Mouse (Mus musculus) A20 (cell line): ENCODE data around the gene Fgf11.
A peak's percentile ranks its signal among the peaks of the same experiment; 100 is the strongest.

Source experiments
- DNase-seq: peaks from one replicate; pipeline ENCODE4 v3.0.0-alpha.2; 2011; ENCODE audit warnings: low read depth, low spot score

Gene Fgf11

DNA sequence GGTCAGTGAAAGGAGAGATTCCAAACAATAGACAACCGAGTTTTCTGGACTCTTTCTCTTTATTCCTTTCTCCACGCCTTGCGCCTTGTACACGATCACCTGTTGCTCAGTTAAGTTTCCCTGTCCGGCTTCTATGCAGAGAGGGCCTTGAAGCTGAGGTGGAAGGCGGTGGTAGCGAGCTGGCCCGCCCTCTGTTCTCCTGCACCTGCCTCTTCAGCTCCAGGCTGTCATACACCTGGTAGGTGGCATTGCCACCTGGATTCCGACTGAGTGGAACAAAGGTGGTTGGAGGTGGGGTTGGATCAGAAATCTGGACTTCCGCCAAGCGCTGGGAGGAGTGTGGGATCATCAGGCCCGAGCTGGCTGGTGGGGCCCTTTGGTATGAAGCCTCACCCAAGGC, 14.9 kb upstream of the Fgf11 start:
- no peak for DNase-seq

DNA sequence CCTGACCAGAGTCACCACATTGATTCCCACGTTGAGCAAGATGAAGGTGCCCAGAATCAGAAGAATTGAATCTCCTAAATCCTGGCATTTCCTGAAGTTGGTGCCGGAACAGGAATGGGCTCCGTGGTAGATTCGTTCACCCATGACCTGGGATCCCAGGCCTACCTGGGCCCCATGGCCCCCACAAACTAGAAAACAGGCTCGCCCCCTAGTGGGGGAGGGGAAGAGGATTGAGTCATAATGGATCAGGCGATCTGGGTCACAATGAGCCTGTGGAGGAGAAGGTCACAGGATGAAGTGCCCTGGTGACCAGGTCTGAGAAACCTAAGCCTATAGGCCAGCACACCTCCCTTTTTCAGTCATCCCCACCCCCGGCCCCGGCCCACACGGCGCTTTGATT, 13.5 kb upstream of the Fgf11 start, which contains the start of gene Gm39566:
Gm39566 (minus strand) TSS at position 144 of the 400 bp plus-strand sequence.
- no peak for DNase-seq

DNA sequence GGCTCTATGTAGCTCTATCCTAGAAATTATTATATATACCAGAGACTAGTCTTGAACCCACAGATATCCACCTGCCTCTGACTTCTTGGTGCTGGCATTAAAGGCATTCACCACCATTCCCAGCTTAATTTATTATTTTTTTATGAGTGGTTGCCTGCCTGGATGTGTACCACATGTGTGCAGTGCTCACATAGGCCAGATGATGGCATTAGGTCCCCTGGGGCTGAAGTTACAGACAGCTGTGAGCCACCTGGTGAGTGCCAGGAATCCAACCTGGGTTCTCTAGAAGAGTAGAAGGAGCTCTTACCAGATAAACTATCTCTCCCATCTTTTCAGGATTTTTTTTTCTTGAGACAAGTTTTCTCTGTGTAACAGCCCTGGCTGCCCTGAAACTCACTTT, 8.6 kb upstream of the Fgf11 start:
- DNase-seq: peak; percentile 32

DNA sequence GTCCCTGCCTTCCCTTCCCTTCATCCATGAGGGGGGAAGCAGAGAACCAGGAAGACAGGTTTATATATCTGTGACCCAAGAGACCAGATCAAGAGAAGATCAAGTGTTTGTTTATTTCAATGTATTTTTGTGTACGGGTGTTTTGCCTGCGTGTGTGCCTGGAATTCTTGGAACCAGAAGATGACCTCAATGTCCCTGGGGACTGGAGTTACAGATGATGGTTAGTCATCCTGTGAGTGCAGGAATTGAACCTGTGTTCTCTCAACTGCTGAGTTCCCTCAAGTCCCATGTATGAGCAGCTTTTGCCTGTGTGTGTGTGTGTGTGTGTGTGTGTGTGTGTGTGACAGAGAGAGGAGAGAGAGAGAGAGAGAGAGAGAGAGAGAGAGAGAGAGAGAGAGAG, 6.0 kb upstream of the Fgf11 start:
- no peak for DNase-seq

DNA sequence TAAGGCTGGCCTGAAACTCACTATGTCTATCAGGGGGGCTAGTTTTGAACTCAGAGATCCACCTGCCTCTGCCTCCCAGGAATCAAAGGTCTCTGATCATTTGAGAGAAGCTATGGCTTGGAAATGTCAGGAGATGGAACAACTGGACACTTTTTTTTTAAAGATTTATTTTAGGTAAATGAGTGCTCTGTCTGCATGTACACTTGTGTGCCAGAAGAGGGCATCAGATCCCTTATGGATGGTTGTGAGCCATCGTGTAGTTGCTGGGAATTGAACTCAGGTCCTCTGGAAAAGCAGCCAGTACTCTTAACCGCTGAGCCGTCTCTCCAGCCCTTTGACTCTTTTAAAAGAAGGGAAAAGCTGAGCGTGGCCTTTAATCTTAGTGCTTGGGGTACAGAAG, 4.7 kb upstream of the Fgf11 start:
- no peak for DNase-seq

DNA sequence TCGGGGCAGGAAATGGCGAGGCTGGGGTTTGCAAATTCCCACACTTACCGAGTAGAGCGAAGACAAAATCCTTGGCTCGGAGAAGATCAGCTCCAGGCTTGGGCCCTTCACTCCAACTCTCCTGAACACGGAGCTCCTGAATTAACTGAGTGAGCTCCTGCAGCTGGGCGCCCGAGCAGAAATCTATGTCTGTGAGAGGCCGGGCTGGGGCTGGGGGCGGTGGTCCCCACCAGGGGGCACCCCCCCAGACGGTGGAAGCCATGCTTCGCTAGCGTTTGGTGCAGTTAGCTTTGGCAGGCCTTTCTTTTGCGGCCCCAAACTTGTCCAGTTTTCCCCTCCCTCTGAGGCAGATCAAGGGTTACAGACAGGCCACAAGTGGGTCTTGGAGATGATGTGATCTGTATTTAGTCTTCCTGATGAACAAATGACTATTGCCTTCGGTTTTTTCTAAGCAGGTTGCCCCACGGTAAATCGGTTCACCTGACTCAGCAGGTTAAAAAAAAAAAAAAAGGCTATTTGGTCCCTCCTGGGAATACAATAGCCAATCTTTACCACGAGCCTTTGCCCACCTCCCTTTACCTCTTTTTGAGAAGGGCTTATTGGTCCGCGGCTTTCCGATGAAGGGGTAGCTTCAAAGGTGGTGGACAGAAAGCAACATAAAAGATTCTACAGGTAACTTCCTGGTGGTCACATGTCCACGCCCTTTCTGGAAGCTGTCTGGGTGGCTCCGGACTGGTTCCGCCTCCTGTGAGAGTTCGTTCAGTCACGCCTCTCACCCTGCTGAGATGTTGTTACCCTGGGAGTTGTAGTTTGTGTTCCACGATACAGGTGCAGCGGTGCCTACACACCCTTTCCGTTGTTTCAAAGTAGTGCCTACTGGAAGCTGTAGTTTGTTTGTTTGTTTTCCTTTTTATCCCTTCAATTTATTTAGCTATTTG, 3.6 kb upstream of the Fgf11 start, which contains the start of gene Tmem102:
Tmem102 (minus strand) TSS at position 653 of the 938 bp plus-strand sequence.
- DNase-seq: peak; percentile 87

DNA sequence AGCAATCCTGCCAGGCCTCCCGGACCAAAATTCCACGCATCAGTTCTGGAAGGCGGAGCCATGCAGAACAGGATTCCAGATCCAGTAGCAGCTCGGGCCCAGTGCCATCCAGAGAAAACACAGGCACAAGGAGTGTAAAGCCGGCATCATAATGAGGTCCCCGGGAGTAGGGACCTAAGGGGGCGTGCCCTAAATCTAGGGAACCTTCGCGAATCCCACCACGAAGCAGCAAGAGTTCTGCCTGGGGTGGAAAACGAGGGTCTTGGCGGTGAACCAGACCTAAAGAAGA, 2.9 kb upstream of the Fgf11 start:
- no peak for DNase-seq

DNA sequence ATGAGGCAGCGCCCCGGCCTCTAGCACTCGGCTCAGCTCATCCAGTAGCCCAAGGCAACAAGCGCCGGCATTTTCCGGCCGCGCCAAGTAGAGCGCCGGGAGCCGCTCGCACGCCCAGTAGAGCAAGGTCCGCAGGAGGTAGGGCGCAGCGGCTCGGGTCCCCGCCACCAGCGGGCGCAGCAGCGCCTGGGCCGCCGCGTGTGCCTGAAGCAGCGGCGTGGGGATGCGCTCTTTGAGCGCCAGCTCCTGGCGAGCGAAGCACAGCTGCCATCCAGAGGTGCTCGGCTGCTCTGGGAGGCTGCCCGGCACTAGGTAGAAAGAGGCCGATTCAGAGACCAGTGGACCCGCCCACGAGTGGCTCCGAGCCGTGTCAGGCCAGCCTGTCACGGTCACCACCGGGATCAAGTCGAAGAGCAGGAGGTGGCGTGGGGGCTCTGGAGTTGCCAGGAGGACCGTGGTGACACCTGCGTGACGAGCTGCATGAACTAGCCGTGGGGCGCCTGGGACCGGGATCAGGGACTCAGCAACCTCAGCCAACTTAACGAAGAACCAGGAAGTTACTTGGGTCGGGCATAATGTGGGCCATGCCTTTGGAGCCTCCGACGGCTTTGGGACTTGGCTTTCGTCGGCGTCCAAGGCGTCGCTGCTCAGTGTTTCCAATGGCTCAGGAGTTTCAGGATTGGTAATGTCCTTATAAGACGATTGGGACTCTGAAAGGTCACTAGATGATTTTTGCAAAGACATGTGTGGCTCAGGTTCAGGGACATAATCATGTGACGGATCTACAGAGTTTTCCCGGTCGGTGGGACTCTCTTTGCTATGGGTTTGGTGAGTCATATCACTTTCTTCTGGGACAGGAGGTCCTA, 2.4 kb upstream of the Fgf11 start:
- DNase-seq: peak; percentile 92

DNA sequence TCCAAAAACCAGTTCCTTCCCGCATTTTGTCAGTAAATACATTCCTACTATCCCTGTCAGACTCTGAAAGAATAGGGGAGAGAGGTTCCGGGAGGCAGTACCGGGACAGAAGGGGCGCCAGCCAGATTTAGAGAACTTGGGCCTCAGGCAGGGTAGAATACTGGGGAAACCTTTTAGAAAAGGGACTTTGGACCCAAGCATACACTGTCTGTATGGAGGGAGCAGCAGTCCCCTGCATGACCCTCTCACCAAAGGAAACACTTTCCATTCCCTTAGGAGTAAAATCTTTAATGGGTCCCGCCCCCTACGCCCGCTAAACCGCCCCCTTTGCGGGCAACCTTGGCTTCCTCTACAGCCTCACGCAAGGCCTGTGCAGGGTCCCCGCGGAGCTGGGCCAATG, 1.7 kb upstream of the Fgf11 start:
- no peak for DNase-seq

DNA sequence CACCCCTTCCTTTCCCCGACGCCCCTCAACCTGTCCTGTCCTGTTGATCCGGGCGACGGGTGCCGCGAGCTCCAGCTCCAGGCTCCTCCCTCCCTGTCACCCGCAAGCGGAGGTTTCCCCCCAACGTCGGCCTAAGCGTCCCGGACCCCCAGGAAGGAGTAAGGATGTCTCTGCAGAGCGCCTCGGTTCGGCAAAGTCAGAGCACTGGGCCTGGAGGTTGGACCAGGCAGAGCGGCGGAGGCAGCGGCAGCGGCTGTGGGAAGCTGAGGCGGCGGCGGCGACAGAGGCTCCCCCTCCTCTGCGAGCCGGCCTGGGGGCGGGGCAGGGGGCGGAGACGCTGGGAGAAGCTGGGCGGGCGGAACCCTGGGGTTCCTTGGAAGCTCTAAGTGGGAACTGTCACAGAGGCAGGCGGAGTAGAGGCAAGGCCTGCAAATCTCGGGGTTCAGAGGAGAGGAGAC, 1.0 kb upstream of the Fgf11 start:
- DNase-seq: peak; percentile 91

DNA sequence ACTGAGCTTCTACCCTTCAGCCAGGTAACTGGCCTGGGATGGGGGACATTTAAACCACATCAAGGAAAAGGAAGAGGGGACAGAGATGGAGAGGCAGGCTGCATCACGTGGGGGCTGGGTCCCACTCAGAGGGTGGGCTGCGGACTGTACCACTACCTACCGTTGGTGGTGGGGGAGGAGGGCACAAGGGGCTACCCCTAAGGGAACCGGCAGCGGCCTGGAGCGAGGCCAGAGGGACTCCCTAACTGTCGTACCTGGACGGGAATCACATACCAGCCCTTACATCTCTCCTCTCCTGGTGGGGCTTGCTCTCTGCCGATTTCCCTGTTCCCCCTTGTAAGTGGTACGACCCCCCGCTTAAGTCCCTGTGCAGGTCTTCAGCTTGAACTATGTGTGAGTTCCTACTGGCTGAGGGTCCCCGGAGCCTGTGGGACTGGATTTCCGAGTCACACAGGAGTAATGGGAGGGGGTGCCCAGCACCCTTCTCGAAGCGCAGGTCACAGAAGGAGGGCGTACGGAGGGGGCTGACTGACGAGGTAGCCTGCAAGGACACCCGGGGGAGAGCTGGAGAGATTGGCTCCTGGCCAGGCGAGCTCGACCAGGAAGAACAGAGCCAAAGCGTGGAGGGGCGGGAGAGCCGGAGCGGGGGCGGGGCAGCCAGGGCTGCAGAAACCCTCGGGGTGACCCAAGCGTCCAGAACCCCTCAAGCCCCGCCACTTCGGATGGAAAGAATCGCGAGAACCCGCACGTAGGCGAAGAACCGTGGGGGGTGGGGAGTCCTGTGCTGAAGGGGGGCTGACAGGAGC, 1.1 kb downstream of the Fgf11 start:
- DNase-seq: peak; percentile 94

DNA sequence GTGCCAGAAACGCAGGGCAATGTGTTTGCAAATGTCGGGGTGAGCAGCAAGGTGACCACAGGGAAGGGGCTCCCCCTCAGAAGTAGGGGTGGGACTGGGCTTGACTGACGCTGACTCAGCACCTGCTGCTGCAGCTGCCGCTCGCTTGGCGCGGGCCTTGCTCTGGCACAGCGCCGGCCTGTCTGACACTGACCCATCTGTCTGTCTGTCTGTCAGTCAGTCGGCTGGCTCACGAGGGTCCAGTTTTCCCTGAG, 1.6 kb downstream of the Fgf11 start:
- DNase-seq: peak; percentile 97

DNA sequence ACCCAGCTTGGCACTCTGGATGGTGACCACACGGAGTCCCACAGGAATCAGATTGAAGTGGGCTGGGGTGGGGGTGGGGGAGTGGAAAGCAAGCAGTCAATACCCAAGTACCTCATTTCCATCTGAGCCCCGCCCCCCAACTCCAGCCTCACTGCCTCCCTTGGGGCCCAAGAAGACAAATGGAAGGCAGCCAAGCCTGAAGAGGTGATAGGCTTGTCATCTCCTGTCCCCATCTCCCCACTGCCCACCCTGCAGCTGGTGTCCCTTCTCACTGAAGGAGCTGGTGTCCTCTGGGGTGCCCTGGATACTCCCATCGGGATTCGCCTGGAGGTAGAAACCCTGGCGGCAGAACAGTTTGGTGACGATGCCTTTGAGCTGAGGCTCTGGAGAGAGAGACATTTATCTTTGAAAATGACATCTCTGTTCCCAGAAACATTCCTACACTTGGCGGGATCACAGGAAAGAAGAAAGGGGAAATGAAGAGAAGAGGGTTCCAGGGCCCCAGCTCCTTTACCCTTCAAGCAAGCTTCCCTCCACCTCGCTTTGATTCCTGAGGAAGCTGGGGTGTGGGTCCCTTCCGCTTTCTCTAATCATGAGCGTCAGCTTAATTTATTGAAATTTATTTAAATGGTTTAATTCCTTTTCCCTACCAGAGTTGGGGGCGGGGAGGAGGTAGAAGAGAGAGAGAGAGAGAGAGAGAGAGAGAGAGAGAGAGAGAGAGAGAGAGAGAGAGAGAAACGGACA, 2.1 kb downstream of the Fgf11 start:
- DNase-seq: peak; percentile 98

DNA sequence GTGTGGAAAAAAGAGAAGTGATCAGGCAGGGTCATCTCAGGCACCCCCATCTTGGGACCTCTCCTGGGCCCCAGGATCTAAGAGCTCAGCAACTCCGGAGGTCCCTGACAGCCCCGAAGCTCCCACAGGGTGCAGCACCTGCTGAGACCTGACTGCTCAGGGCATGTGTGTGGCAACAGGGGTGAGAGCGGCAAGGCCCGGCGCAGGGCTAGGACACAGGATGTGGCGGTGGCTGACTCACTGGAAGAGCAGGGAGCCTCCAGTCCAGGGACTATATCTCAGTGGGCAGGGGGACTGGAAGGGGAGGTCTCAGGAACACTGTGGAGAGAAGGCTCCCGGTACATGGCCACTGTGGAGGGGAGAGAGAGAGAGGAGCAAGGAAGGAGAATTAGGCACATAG, 3.7 kb downstream of the Fgf11 start:
- DNase-seq: no peak

DNA sequence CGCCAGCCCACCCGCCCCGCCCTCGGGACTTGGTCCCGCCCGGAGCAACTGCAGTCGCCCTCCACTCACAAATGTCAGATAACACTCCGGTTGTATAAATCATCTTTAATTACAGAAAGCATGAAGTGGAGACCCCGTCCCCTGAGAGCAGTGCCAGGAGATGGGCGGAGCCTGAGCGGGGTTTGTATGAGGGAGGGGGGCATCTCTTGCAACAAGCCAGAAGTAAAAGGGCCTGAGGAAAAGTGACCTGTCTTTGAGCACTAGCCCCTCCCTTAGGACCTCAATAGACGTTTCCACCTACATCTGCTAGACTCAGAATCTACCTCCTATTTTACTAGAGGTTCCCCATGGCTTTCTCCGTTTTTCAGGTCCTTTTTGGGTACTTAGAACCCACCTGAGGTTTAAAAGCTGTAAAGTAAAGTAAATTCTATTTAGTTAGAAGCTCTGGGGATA, 5.6 kb downstream of the Fgf11 start:
- peak; percentile 77 for DNase-seq

DNA sequence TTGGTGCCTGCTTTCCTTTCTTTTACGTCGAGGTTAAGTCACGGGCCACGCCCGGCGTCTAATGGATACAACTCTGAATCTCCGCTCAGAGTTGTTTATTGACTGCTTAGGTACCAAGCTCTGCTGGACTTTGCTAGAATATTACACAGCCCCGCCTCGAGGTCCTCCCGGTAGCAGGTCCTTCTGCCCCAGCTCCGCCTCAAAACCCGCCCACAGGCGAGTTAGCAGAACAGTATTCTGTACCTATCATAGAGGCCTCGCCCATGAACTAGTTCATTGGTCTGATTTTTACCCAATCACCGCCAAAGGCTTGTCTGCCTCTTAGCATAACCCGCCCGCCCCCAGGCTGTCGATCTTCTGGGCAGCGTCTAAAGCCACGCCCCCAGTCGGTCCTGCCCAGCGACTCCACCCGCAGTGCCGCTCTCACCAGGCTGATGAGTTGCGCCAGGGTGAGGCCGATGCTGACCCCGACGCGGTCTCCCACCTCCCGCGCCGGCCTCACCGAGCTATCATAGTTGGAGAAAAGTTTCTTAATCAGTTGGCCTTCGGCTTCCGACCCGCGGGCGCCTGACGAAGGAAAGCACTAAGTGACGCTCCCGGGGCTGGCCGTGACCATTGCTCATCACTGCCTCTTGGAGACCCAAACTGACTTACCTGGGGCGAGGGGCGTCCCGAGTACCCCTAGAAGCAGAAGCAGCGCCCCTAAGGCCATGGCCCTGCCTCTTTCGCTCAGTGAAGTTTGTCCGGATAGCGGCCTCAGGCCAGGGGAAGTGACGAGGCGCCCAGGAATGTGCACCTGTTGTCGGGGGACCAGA, 6.3 kb downstream of the Fgf11 start, which contains the start of gene Chrnb1:
Chrnb1 (minus strand) TSS at position 776 of the 815 bp plus-strand sequence.
- DNase-seq: peak; percentile 98

DNA sequence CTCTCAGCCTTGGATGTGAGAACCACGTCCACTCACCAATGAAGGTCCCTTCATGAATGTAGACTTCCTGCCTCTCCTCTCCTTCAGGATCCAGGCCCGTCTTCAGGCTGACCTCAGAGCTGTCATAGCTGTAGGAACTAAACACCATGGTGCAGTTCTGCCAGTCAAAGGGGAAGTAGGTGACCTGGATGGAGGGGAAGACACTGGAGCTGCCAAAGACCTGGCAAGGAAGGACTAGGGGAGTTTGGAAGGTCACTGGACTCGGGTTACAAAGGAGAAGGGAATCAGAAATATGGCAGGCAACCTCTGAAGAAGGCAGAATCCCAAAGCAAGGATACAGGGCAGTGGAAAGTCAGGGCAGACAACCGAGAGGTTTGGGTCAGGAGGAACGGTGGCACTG, 8.2 kb downstream of the Fgf11 start:
- no peak for DNase-seq

DNA sequence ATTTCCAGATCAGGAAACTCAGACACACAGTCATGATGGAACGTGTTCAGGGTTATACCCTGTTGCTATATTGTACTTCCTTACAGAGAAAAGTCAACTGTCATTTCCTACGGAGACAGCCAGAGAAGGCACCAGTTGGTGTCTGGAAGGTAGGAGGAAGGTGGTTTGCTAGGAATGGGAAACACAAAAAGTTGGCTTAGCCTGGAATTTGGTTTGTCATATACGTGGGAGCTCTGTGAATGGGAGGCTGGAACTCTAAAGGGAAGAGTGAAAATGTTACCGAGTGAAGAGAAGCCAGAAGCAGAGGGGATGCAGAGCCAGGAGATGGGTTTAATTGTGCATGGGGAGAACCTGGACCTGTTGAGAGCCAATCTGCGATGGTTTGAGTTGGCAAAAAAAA, 10.2 kb downstream of the Fgf11 start:
- no peak for DNase-seq

DNA sequence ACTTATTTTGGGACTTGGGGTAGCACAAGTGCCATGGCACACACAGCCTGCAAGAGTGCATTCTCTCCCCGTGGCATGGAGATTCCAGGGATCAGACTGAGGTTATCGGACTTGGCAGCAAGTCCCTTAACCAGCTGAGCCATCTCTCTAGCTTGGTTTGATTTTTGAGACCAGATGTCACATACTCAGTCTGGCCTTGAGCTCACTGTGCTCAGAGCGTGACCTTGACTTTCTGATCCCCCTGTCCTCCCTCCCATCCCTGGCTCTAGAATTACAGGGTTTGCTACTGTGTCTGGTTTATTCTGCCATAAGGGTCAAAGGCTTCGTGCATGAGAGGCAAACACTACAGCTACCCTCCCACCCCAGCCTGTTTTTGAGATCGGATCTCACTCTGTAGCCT, 12.2 kb downstream of the Fgf11 start:
- no peak for DNase-seq

DNA sequence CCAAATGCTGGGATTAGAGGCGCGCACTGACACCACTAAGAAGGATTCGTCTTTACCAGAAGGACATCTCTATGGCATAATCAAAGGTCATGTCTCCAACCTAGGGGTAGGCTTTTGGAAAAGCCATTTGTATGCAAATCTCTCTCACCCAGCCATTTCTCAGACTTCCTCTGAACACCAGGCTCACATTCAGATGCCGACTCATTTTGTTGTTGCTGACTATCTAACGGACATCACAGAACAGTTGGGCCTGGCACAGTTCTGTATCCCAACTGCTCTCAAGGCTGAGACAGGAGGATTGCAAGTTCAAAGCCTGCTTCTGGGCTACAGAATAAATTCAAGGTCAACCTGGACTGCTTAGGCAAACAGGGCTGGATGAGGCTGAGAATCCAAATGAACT, 14.4 kb downstream of the Fgf11 start:
- DNase-seq: no peak
